Mouse (Mus musculus) heart, adult 9 months (tissue): ENCODE data around the gene Adcy1.

Experiments
- DNase-seq, 2 experiments: peaks; one replicate each; pipeline ENCODE4 v3.0.0; 2022; ENCODE audit warnings: low spot score in 2 of 2

Adcy1 gene

DNA sequence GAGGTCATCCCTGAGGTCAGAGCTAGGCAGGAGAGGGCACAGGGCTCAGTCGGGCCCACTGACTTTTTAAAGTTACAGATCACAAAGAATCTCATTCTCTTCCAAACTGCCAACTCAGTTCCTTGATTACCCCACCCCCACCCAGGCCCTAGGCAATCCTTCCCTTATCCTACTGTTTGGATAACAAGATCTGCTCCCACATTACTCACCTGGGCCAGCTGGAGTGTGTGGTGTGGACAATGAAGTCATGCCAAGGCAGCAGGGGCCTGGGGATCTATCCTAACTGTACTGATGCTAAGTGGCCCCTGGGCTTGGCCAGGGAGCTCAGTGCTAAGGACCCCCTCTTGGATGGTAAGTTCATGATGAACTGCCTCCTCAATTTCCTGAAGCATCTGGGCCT is 121.1 kb downstream of the Adcy1 start:
- no peak for DNase-seq

DNA sequence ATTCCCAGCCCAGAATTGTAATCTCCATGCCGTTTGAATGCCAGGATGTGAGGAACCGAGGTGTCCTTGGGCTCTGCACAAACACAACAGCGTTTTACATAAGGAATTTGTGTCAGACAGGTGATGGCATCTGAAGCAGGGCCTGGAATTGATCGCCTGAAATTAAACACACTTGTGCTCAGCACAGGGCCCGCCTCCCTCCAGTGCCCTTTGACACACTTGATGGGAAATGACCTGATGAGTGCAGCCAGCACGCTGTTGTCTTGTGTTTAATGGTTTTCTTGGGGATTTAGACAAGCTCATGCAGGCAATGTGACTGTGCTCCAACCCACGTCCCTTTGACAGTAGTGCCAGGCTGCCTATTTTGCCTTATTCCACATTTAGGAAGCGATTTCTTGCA is 124.2 kb downstream of the Adcy1 start:
- DNase-seq: no peak

DNA sequence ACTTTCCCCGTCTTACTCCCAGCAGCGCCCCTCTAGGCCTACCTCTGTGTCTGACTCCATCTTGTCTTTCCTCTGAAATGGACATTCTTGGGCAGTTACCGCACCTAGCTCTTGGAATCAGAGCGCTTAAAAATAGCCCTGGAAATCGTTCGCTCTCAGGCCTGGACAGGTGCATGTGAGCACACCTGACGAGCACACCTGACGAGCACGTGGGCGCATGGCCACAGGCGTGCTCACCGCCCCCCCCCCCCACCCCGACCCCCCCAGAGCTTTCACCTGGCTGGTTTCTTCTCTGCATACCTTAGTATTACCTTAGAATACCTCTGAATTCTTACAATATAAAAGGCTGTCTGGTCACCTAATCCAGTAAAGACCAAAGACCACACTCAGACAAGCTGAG is 125.2 kb downstream of the Adcy1 start, which contains the start of gene Gm11985:
Gene Gm11985 (minus strand): TSS at position 101 of the 400 bp plus-strand sequence.
- DNase-seq: no peak

DNA sequence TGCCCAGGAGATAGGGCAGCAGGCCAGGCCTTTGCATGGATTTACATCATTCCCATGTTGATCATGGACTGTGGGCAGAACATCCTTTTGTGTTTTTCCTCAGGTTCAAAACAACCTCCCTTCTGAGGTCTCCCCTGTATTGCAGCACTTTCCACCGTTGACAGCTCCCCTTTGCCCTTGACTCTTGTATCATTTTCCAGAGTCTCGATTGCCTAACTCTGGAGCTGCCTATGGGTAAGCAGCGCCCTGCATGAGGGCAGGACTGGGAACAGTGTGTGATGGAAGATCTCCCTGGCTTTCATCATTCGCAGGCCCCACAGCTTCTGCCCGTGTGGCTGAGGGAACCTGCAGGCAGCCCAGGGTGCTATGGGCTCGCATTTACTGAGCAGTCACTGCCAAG is 129.4 kb downstream of the Adcy1 start:
- DNase-seq: no peak

DNA sequence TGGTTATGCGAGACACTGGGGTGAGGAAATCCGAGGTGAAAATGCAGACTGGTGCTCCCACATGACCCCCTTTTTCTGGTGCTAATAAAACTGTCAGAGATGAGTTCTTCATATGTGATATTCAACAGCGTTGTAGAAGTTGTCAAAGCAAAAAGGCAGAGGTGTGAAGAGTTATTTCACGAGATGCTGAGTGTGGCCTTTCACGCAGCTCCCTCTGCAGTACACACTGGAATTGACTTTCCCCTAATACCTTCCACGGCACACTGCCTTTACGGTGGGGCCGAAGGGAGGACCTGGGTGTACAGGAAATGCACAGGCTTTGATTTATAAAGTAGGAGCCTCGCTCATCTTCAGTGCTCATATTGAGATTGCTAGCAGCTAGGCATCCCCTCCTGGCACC is 129.8 kb downstream of the Adcy1 start:
- no peak for DNase-seq

DNA sequence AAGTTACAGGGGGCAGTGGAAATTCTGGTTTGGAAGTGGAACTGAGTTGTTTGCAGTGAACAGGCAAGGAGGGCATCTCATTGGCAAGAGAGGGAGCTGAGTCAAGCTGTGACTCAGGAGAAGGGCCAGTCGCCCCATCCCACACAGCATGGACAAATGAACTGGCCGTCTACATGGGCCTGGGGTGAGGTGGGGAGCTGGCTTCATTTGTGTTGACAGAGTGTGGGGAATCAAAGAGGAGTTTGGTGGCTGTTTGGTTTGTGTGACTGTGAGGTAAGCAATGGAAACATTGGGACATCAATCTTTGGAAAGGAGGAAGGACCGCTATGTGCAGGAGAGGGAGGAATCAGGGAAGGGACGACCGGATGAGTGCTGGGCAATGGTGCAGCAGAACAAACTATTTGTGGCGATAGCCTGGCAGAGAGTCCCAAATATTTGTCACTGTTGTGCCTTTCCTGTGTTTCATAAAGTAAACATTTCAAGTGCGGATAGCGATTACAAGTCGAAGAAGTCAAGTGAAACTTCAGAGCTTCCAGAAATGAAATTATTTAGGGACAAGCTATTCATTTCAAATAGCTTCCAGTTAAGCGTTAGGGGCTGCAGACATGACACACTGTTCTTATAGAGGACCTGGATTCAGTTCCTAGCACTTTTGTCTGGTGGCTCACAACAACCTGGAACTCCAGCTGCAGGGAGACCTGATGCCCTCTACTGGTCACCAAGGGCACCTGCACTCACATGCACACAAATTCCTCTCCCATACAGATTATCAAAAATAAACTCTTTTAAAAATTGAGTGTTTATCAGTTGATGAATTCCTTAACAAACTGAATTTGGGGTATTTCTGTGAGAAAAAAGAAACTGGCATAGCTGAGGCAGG is 131.4 kb downstream of the Adcy1 start:
- DNase-seq: no peak

DNA sequence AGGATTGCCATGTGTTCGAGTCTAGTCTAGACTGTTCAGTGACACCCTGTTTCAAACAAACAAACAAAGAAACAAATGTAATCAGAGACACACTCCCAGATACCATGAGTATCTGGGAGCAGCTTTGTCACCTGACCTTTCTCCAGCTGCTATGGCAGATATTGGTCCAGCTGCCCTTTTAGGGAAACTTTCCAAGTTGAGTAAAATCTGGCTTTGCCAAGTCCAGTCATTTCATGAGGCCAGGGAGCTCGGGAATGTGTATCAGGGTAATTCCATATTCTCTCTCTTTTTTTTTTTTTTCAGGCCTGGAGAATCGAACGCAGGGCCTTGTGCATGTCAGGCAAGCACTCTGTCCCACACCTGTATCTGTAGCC is 132.0 kb downstream of the Adcy1 start:
- DNase-seq: no peak

DNA sequence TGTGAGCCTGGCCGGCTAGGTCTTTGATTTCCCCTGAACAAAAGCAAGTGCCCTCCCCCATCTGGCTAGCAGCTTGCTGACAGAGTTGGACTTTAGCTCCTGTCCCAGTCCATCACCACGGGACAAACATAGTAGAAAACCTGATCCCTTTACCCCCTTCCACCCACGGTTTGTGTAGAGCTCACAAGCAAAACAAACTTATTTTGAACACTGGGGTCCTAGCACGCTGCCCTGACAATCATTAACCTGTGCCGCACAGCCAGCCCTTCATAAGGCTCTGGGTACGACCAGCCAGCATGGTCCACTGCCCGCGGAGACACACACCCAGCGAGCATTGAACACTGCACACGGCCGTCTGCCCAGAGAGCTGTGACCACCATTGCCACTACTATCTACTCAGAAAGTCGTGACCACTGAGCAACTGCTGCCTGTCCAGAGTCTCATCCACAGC is 134.2 kb downstream of the Adcy1 start, which contains the start of gene Igfbp1:
Gene Igfbp1 (plus strand): TSS at position 292 of the 451 bp plus-strand sequence.
- DNase-seq: no peak

DNA sequence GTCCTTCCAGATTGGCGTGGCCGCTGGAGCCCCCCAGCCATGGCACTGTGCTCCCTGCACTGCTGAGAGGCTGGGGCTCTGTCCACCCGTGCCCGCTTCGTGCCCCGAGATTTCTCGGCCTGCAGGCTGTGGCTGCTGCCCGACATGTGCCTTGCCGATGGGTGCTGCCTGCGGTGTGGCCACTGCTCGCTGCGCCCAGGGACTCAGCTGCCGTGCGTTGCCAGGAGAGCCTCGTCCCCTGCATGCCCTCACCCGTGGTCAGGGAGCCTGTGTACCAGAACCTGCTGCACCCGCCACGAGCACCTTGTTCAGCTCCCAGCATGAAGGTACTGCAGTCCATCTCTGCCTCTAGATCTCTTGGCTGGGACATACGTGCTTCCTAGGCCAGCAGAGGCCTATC is 134.7 kb downstream of the Adcy1 start:
- no peak for DNase-seq

DNA sequence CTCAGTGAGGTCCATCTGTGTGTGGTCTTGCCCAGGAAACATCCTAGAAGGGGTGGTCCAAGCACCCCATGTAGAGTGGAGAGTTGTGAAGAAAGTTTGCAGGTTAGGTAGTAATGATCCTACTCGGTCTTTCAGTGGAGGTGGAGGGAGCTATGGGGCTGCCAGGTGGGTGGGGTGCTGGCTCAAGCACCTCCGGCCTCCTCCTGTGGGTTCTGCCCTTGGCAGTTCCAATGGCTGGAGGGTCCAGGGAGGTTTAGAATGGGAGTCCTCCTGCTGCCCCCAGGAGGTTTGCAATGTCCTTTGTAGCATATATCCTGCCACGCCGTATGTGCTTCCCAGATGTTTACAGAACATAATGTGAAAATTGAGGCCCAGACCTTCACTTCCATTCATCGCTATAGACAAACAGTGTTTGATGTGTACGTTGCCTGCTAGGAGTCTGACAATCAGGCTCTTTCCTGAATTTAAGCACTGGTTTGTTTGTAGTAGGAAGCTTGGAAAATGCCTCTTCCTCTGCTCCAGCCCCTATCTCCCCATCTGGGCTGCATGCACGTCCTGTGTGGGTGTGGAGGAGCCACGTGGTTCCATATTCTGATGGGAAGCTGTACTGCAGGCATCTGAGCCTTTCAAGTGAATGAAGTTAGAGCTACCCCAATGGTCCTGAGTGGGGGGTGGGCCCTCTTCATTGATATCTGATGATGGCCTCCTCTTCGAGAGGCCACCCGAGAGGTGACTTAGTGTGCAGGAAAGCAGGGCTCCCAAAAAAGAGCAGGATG is 135.4 kb downstream of the Adcy1 start:
- DNase-seq: no peak

DNA sequence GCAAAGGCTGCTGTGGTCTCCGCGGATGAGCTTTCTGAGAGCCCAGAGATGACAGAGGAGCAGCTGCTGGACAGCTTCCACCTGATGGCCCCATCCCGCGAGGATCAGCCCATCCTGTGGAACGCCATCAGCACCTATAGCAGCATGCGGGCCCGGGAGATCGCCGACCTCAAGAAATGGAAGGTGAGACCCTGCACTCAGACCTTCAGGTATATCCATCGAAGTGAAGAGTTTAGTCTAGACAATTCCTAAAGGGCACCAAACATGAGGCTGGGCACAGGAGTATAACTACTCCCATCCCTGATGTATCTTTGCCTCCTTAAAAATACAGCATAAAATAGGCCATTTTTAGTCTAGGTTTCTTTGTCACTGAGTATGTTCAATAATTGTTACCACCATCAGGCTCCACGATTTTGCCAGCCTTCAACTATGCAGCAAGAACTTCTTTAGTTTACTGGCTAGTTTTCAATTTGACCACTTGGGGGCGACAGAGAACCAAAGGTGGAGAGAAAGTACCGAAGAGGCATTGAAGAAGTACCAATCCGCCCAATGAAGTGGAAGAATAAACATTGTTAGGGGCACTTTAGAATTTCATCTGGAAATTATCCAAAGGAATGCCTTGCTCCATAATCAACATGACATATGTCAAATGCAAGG is 136.6 kb downstream of the Adcy1 start:
- DNase-seq: no peak

DNA sequence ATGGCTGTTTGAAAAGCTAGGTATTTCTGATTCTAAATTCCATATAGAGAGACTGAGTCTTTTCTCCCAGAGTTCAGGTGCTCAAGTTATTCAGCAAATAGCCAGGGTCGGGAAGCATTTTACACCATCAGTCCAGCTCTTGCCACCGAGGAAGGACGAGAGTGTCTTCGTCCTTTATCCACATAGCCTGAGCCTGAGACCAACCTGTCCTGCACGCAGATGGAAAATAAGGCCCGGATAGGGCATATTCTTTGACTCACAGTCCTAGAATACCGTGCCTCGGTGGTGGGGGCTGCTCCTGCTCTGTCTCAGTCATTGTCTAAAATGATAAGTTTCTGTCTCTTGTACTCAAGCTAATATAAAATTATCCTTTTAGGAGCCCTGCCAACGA is 137.1 kb downstream of the Adcy1 start:
- no peak for DNase-seq

DNA sequence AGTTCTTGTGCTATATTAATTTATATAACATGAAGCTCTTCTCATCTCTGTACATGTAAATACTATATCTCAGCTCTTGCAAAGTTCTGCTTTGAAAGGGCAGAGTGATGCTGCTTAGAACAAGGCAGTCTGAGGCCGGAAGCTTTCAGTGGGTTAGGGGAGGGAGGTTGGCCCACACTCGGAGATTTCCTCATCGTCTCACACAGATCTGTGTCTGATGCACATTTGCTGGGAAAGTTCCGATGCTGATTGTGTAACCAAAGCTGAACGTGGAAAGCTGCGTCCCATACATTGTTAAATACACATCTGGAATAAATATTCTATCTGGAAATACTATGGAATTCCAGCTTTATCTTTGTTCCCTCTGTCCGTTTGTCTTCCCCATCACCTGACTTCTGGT is 138.9 kb downstream of the Adcy1 start:
- no peak for DNase-seq

DNA sequence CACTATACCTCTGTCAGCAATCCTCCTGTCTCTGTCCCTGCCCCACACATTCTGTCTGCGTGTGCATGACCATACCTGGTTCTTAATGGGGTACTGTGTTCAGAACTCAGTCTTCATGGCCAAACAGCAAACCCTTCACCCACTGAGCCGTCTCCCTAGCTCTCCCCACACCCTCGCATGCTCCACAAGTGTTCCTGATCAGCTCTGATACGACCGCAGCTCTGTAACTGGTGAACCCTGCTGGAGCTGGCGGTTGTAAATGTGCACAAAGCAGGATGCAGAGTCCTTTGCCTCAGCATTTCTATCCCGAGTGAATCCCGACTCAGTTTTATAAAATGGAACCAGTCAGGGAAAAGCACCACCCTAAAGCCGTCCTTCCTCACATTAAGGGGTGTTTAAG is 140.6 kb downstream of the Adcy1 start:
- no peak for DNase-seq

DNA sequence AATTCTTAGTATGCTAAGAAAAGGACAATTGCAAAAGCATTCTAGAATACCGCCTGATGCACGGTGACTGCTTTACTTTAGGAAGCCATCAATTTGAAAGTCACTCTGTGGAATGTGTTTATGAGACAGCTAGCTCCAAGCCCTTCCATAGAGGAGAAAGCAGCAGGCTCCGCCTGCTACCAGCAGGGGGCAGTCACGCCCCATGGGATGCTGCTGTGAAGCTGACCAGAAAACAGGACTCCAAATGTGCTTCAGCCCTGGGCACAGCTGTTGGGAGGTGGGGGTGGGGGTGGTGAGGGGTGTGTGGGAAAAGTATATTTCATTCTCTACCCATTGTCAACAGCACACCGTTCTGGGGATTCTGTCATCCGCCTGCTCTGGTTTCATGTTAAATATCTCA is 147.1 kb downstream of the Adcy1 start:
- DNase-seq: peak; percentile 23 to 64

DNA sequence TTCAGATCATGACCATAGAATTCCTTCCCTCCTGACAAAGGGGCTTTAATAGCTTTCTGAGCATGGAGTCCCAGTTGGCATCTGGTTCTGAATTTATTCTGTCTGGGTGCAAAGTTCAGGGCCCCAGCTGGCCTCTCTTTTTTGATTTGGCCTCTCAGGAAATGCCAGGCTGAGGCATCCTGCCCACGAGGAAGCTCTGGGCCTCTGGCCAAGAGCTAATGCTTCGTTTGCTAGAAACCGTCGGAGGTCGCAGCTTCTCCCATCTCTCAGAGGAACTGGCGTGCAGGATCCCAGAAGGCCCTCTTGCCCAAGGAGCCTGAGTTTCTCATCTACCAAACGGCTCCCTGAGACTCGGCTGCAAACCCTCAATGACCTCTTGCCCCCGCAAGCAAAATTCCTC is 147.9 kb downstream of the Adcy1 start:
- no peak for DNase-seq

DNA sequence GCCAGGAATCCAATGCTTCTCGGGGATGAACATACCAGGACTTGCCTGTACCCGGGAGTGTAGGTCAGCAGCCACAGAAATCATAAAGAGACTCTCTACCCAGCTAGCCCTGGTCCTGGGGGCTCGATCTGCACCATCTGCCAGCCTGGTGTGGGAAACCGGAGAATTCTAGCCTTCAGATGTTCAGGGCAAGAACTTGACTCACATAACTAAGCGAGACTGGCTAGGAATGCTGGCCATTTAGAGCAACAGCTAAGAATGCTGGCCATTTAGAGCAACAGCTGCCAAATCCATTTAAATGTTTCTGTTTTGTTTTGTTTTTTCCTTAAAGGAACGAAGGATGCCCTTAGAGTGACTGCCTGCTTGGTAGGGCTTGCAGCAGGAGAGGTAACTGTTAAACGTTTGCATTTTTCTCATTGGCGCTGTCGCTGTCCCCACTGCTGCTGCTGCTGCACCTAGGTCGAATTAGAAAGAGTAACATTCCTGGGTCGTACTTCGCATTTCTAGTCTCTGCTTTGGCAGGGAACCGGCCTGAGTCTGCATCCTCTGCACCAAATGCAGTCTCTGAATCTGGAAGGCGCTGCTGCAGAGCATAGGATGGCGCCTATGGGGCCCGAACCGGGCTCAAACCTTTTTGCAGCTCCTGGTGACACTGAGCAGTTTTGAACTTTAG is 149.0 kb downstream of the Adcy1 start:
- no peak for DNase-seq

DNA sequence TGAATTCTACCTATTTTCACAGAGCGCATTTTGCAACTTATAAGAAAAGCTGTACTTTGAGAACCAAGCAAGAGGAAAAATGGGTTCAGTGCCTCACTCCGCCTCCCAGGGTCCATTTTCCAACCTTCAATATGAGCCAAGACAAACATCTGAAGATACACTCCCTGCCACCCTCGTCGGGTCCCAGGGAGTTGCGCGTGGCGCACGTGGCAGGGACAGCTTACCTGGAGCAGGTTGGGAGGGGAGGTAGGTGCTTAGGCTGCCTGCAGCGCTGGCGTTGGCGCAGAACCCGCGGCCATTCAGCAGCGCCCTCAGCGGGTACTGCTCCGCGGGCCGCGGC is 149.8 kb downstream of the Adcy1 start:
- DNase-seq: no peak

DNA sequence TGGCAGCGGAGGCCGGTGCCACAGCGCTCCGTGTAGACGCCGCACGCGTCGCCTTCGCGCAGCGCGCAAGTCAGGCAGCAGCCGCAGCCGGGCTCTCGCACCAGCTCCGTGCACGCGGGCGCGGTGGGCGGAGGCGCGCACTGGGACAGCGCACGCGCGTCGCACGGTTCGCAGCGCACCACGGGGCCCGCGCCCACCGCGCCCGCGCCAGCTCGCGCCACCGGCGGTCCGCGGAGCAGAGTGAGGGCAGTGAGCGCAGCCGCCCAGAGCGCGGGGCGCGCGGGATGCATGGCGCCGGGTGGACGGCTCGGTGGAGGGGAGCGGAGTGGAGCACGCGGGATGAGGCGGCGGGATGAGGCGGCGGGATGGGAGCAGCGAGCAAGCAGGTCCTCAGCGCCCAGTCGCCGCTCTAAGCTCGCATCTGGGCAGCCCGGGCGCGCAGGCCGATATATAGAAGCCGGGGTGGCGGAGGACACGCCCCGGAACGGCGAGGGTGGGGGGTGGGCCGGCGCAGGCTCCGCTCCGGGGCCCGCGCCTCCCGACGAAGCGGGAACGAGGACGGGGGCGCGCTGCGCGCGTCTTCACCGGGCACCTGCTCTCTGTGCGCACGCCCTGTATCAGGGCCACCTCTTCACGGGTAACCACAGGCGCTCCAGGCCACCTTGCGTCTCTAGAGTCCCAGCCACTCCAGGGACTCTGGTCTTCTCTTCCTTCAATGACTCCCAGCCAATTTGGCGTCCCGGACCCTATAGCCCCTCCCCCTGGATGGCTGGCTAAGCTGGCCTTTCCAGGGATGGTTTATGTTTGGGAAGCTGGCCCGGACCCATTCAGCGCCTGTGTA is 150.4 kb downstream of the Adcy1 start, which contains the start of gene Igfbp3:
Gene Igfbp3 (minus strand): TSS at position 423 of the 841 bp plus-strand sequence.
- peak; percentile 38 to 41 for DNase-seq

DNA sequence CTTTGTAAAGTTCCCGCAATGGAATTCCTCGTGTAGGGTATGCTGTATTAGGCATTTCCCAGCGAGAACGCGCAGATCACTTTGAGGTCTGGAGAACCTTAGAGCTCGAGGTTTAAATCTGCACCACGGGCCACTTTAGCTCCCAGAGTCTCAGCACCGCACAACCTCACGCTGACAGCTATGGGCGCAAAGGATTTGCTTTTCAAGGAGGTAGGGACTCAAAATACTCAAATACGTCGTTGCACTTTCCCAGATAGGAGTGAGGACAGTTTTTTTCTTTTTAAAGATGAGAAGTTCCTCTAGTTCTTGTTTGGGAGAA is 151.0 kb downstream of the Adcy1 start:
- DNase-seq: no peak

DNA sequence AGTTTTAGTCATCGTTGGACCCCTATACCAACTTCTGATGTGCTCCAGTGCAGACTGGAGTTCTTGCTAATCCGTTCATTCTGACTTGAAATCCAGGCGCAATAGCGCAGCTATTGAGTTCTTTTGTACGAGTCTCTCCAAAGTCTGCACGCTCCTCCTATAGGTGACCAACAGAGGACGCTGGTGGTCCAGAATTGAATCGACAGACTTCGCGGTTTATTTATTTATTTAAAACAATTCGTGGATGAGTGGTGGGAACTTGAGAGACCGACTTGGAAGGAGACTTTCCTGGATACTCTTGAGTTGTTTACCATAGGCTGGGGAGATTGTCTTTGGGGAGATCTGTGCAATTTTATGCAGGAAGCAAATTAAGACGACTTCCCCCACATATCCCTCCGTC is 151.5 kb downstream of the Adcy1 start:
- peak in 1 of 2 experiments; percentile 59 for DNase-seq
